Mouse (Mus musculus) bone marrow, adult 2 months (tissue): Measurements from ENCODE around the gene Tle2. TPM values are rescaled to one million over a fixed set of nuclear protein-coding genes. Genes with fewer than 3 reads are reported as not detected.

ENCODE experiments used
- H3K27ac ChIP-seq: fragments of 200-500 bp; 2 replicates; pipeline ENCODE4 v1.5.1; 2012; ENCODE audit warnings: low read depth, mild to moderate bottlenecking, control low read depth, inconsistent platforms, low read length; ENCODE audit not compliant: control insufficient read depth, poor library complexity, insufficient read depth
- H3K4me1 ChIP-seq: fragments of 200-500 bp; 2 replicates; pipeline ENCODE4 v1.6.1; 2011; ENCODE audit warnings: low read length; ENCODE audit not compliant: control insufficient read depth, insufficient read depth
- H3K4me3 ChIP-seq: fragments of 200-500 bp; replicated peaks from 2 replicates; pipeline ENCODE3; 2011; ENCODE audit warnings: mild to moderate bottlenecking, low read depth, low read length, control low read depth; ENCODE audit not compliant: control insufficient read depth
- CTCF ChIP-seq: fragments of 200-500 bp; IDR thresholded peaks from 2 replicates; pipeline ENCODE4 v1.5.1; 2011; ENCODE audit warnings: low read length, control low read depth; ENCODE audit not compliant: control insufficient read depth, insufficient read depth
- POLR2A ChIP-seq: fragments of 200-500 bp; IDR thresholded peaks from 2 replicates; pipeline ENCODE4 v1.6.1; 2011; ENCODE audit warnings: low read depth, mild to moderate bottlenecking, control low read depth, low read length, borderline replicate concordance; ENCODE audit not compliant: control insufficient read depth
- WGBS: fragments of 180-500 bp; shearing (Covaris S2); methylation state at CpG from one replicate; pipeline ENCODE4 v1.1.7; 2018; 5-methylcytosine and 5-hydroxymethylcytosine counted together
- polyA plus RNA-seq: library from polyadenylated mRNA; stranded (reverse); fragments of >200 nt; gene quantifications from 2 replicates; pipeline ENCODE4 v1.2.4, GENCODE M21; 2011; ENCODE audit warnings: low replicate concordance; ENCODE audit not compliant: missing spikeins, insufficient read depth, insufficient read length

Gene Tle2
- polyA plus RNA-seq, 1 experiment, result 41.7 TPM

GRCm38 (mm10) chr10:81628390-81628789 lies 54.0 kb downstream of the Tle2 start, which contains the start of gene Ankrd24:
Gene Ankrd24, plus strand, starts transcription at chr10:81628540.
- Histone ChIP-seq H3K4me3 (peak within 1 kb of the TSS; percentile 83), H3K4me1 (no peaks in the 10 kb centered on the region; the same call in none of the 2 replicates), H3K27ac (peak within 1 kb of the TSS; percentile 72)
- TF ChIP-seq CTCF (no peak), POLR2A (no peak)
- WGBS, result 86% methylated on average over 16 of the region's 16 CpGs

GRCm38 (mm10) chr10:81633253-81634099 lies 59.1 kb downstream of the Tle2 start:
- Histone ChIP-seq H3K4me1 (peaks cover 3% of the 10 kb centered on the region), H3K4me3 (peak overlapping the region; percentile 44), H3K27ac (no peak overlapping the region)
- peak; percentile 32; the same call in 1 of the 2 replicates for TF ChIP-seq POLR2A
- no peak for TF ChIP-seq CTCF
- 6% methylated on average over 37 of the region's 37 CpGs for WGBS

- WGBS, result 35% methylated on average over 8 of the region's 8 CpGs
- Histone ChIP-seq H3K27ac (no peak overlapping the region), H3K4me1 (peaks cover 3% of the 10 kb centered on the region), H3K4me3 (no peak overlapping the region)
- TF ChIP-seq POLR2A, result no peak
- no peak for TF ChIP-seq CTCF
Measured at GRCm38 (mm10) chr10:81636338-81636737, 62.0 kb downstream of the Tle2 start.

- no peak overlapping the region for H3K4me3 ChIP-seq
- 76% methylated on average over 6 of the region's 6 CpGs for WGBS
- no peak overlapping the region for H3K27ac ChIP-seq
- peaks cover 4% of the 10 kb centered on the region for H3K4me1 ChIP-seq
- TF ChIP-seq POLR2A (no peak), CTCF (no peak)
Measured at GRCm38 (mm10) chr10:81638101-81638500, 63.7 kb downstream of the Tle2 start.

Other genes with a start within 250 kb of the Tle2 start
- 3.3 and 7.9 TPM in 2 replicates for gene Tbxa2r, start 245.8 kb upstream of the Tle2 start, polyA plus RNA-seq
- not detected in 2 replicates for gene Gipc3, start 231.3 kb upstream of the Tle2 start, polyA plus RNA-seq
- 56.9 and 60.7 TPM in 2 replicates for gene Hmg20b, start 224.1 kb upstream of the Tle2 start, polyA plus RNA-seq
- 11.0 and 14.3 TPM in 2 replicates for gene Mfsd12, start 217.1 kb upstream of the Tle2 start, polyA plus RNA-seq
- 4.5 and 12.3 TPM in 2 replicates for gene 4930404N11Rik, start 208.7 kb upstream of the Tle2 start, polyA plus RNA-seq
- 126 and 131 TPM in 2 replicates for gene Fzr1, start 196.0 kb upstream of the Tle2 start, polyA plus RNA-seq
- 14.6 and 23.0 TPM in 2 replicates for gene Dohh, start 190.1 kb upstream of the Tle2 start, polyA plus RNA-seq
- gene Gm48551, start 190.1 kb upstream of the Tle2 start, polyA plus RNA-seq, result 3.4 and 4.3 TPM in 2 replicates
- gene Gm48552, start 185.6 kb upstream of the Tle2 start, polyA plus RNA-seq, result not detected in 2 replicates
- gene Smim24, start 181.5 kb upstream of the Tle2 start, polyA plus RNA-seq, result 7.9 and 18.0 TPM in 2 replicates
- gene Nfic, start 118.9 kb upstream of the Tle2 start, polyA plus RNA-seq, result 5.1 and 14.5 TPM in 2 replicates
- gene Celf5, start 91.9 kb upstream of the Tle2 start, polyA plus RNA-seq, result 0.72 TPM in 1 of 2 replicates, not detected in the other
- 30.2 and 61.0 TPM in 2 replicates for gene Ncln, start 78.2 kb upstream of the Tle2 start, polyA plus RNA-seq
- 7.6 and 15.8 TPM in 2 replicates for gene S1pr4, start 74.4 kb upstream of the Tle2 start, polyA plus RNA-seq
- 5.4 and 9.4 TPM in 2 replicates for gene Gna15, start 50.3 kb upstream of the Tle2 start, polyA plus RNA-seq
- gene Gna11, start 29.4 kb upstream of the Tle2 start, polyA plus RNA-seq, result 12.3 and 23.8 TPM in 2 replicates
- gene Aes, start 15.1 kb upstream of the Tle2 start, polyA plus RNA-seq, result 183 and 306 TPM in 2 replicates
- 23.2 and 27.8 TPM in 2 replicates for gene Tle6, start 26.5 kb downstream of the Tle2 start, polyA plus RNA-seq
- gene BC025920, start 31.7 kb downstream of the Tle2 start, polyA plus RNA-seq, result 3.9 and 6.6 TPM in 2 replicates
- gene Sirt6, start 53.2 kb downstream of the Tle2 start, polyA plus RNA-seq, result 7.7 and 16.8 TPM in 2 replicates
- 5.3 and 11.1 TPM in 2 replicates for gene Ankrd24, start 54.0 kb downstream of the Tle2 start, polyA plus RNA-seq
- not detected in 2 replicates for gene Gm10778, start 74.5 kb downstream of the Tle2 start, polyA plus RNA-seq
- not detected in 2 replicates for gene Zfp433, start 130.3 kb downstream of the Tle2 start, polyA plus RNA-seq
- 2.0 TPM in 1 of 2 replicates, not detected in the other for gene Gm3055, start 196.6 kb downstream of the Tle2 start, polyA plus RNA-seq
- 0.85 and 1.0 TPM in 2 replicates for gene Gm4767, start 237.6 kb downstream of the Tle2 start, polyA plus RNA-seq